Mouse (Mus musculus) gastrocnemius, adult 18-20 months (tissue): ENCODE measurements around the gene Agrp. TPM values are rescaled to one million over a fixed set of nuclear protein-coding genes. Genes with fewer than 3 reads are reported as not detected.
A peak's percentile ranks its signal among the peaks of the same experiment; 100 is the strongest.
"Not testable (repeated sequence)": the region's sequence is repeated elsewhere in the genome, so short reads cannot be mapped to it uniquely, and the experiment has no call there.

Source experiments
- DNase-seq: peaks from one replicate; pipeline ENCODE4 v3.0.0; 2021; ENCODE audit warnings: low spot score
- total RNA-seq, 2 experiments: library from RNA; stranded (reverse); gene quantifications; 2 replicates each; pipeline ENCODE4 v1.2.3; 2021

The Agrp gene
- total RNA-seq, 2 experiments from 2014 or later = 0.52 to 1.2 TPM

- DNase-seq = no peak
Observed at GRCm38 (mm10) chr8:105601301-105601700, 35.9 kb downstream of the Agrp start.

GRCm38 (mm10) chr8:105598777-105599176 is 38.4 kb downstream of the Agrp start:
- DNase-seq = no peak

GRCm38 (mm10) chr8:105596362-105597034 is 40.7 kb downstream of the Agrp start:
- peak; percentile 78 for DNase-seq

- no peak for DNase-seq
Observed at GRCm38 (mm10) chr8:105594451-105595242, 42.5 kb downstream of the Agrp start.

GRCm38 (mm10) chr8:105593859-105594258 is 43.3 kb downstream of the Agrp start:
- DNase-seq = peak; percentile 63

- DNase-seq = no peak
Observed at GRCm38 (mm10) chr8:105592431-105592830, 44.8 kb downstream of the Agrp start.

GRCm38 (mm10) chr8:105579719-105580118 is 57.5 kb downstream of the Agrp start:
- DNase-seq = no peak

- DNase-seq = no peak
Observed at GRCm38 (mm10) chr8:105575538-105575937, 61.7 kb downstream of the Agrp start.

- DNase-seq = no peak
Observed at GRCm38 (mm10) chr8:105574741-105575140, 62.5 kb downstream of the Agrp start.

GRCm38 (mm10) chr8:105573427-105573826 is 63.8 kb downstream of the Agrp start:
- no peak for DNase-seq

- DNase-seq = no peak
Observed at GRCm38 (mm10) chr8:105571810-105572209, 65.4 kb downstream of the Agrp start.

GRCm38 (mm10) chr8:105566703-105567595 is 70.2 kb downstream of the Agrp start:
- DNase-seq = no peak

GRCm38 (mm10) chr8:105565952-105566702 is 71.1 kb downstream of the Agrp start, which contains the start of gene Atp6v0d1:
TSS of gene Atp6v0d1 (minus strand) at chr8:105566047.
- DNase-seq = peak; percentile 99

GRCm38 (mm10) chr8:105565401-105565881 is 71.8 kb downstream of the Agrp start:
- no peak for DNase-seq

- not testable (repeated sequence) for DNase-seq
Observed at GRCm38 (mm10) chr8:105564573-105565229, 72.5 kb downstream of the Agrp start.

- DNase-seq = no peak
Observed at GRCm38 (mm10) chr8:105563871-105564270, 73.3 kb downstream of the Agrp start.

GRCm38 (mm10) chr8:105562863-105563262 is 74.3 kb downstream of the Agrp start:
- no peak for DNase-seq

- DNase-seq = no peak
Observed at GRCm38 (mm10) chr8:105555230-105555629, 82.0 kb downstream of the Agrp start.

- peak; percentile 86 for DNase-seq
Observed at GRCm38 (mm10) chr8:105554087-105554486, 83.1 kb downstream of the Agrp start.

- no peak for DNase-seq
Observed at GRCm38 (mm10) chr8:105552824-105553223, 84.4 kb downstream of the Agrp start.
